Mouse (Mus musculus) spleen, adult 2 months (tissue): ENCODE results near the gene Prkag2.

Experiments used
- CTCF ChIP-seq: fragments of 200-500 bp; IDR thresholded peaks from 2 replicates; pipeline ENCODE4 v1.5.1; 2011; ENCODE audit warnings: mild to moderate bottlenecking, inconsistent platforms; ENCODE audit not compliant: insufficient read depth, insufficient read length, insufficient replicate concordance; ENCODE audit errors: extremely low read depth
- POLR2A ChIP-seq: fragments of 200-500 bp; IDR thresholded peaks from 2 replicates; pipeline ENCODE4 v1.6.1; 2011; ENCODE audit warnings: low read depth, low read length, inconsistent platforms

DNA sequence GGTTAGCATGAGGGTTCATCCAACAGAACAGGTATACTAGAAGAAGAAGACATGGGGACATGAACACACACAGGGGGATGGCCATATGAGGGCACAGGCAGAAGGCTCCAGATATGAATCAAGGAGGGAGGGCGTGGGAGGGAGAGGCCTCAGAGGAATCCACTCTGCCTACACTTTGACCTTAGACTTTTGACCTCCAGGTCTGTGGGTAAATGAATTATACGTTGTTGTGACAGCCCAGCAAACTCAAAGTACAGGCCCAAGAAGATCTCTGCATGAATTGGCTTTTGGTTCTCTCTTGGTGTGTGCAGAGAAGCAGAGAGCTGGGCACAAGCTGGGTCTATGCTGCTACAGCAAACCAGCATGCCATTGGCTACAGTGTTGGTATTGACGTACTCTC, 65.1 kb downstream of the Prkag2 start:
- TF ChIP-seq POLR2A (no peak), CTCF (no peak)
